Mouse (Mus musculus): ENCODE measurements at regions not wholly inside any gene's neighbourhood (a gene's known extent, or its start where the extent isn't known, plus 50 kb on each side); places are given as distances from the start of the nearest gene placed in this dataset.

- TF ChIP-seq CTCF (IDR thresholded peaks at IDR 0.05; ENCODE audit: control insufficient read depth, insufficient read depth, low read length) (no peak), POLR2A (IDR thresholded peaks at IDR 0.05; ENCODE audit: borderline replicate concordance, control insufficient read depth, low read depth, low read length) (no peak)
Observed at GRCm38 (mm10) chr5:126650415-126650814, 591.2 kb upstream of the Tmem132c start.

Data from bone marrow, adult 2 months (tissue).